Mouse (Mus musculus) megakaryocyte, embryonic 14.5 days (primary cell): Measurements from ENCODE around the gene Plcb2. TPM values are rescaled to one million over a fixed set of nuclear protein-coding genes. Genes with fewer than 3 reads are reported as not detected.

Experiments used
- H3K27me3 ChIP-seq: replicated peaks from 2 replicates; pipeline ENCODE3; 2012; ENCODE audit warnings: inconsistent platforms
- H3K36me3 ChIP-seq: replicated peaks from 2 replicates; pipeline ENCODE3; 2012; ENCODE audit warnings: low read length, inconsistent platforms, mixed read lengths
- H3K4me1 ChIP-seq: 2 replicates; pipeline ENCODE4 v1.6.1; 2012; ENCODE audit warnings: inconsistent platforms
- H3K4me3 ChIP-seq: replicated peaks from 2 replicates; pipeline ENCODE3; 2012; ENCODE audit warnings: moderate library complexity, mild to moderate bottlenecking, inconsistent platforms
- H3K9me3 ChIP-seq: 2 replicates; pipeline ENCODE4 v1.6.1; 2012; ENCODE audit warnings: inconsistent platforms
- FLI1 ChIP-seq: IDR thresholded peaks from 2 replicates; pipeline ENCODE4 v1.6.1; 2012; ENCODE audit warnings: low read length, inconsistent platforms, mixed read lengths
- GATA1 ChIP-seq: IDR thresholded peaks from 3 replicates; pipeline ENCODE4 v1.6.1; 2012; ENCODE audit warnings: mixed read lengths, low read length, inconsistent platforms, borderline replicate concordance
- polyA plus RNA-seq: library from polyadenylated mRNA; stranded (reverse); fragments of >175 nt; gene quantifications from 2 replicates; pipeline ENCODE4 v1.2.3, GENCODE M21; 2012; ENCODE audit warnings: low replicate concordance; ENCODE audit not compliant: insufficient read depth

Gene Plcb2
- polyA plus RNA-seq, 1 experiment = 25.8 TPM

GRCm38 (mm10) chr2:118663804-118664766 is 64.2 kb downstream of the Plcb2 start:
- Histone ChIP-seq H3K4me3 (peak overlapping the region; percentile 92), H3K27me3 (peaks cover 9% of the 10 kb centered on the region), H3K36me3 (peaks cover 29% of the 10 kb centered on the region), H3K9me3 (no peaks in the 10 kb centered on the region), H3K4me1 (peaks cover 74% of the 10 kb centered on the region)
- TF ChIP-seq FLI1 (no peak), GATA1 (no peak)

- peaks cover 9% of the 10 kb centered on the region for H3K27me3 ChIP-seq
- no peaks in the 10 kb centered on the region for H3K9me3 ChIP-seq
- peaks cover 25% of the 10 kb centered on the region for H3K36me3 ChIP-seq
- no peak for TF ChIP-seq FLI1
- TF ChIP-seq GATA1 = no peak
- H3K4me3 ChIP-seq = peak within 1 kb of the TSS; percentile 92
- H3K4me1 ChIP-seq = peaks cover 84% of the 10 kb centered on the region
Observed at GRCm38 (mm10) chr2:118662902-118663803, 65.1 kb downstream of the Plcb2 start, which contains the start of gene Pak6. TSS of gene Pak6 (plus strand) at chr2:118663303.

GRCm38 (mm10) chr2:118661891-118662290 is 66.3 kb downstream of the Plcb2 start:
- H3K36me3 ChIP-seq = peaks cover 17% of the 10 kb centered on the region
- no peak overlapping the region for H3K4me3 ChIP-seq
- TF ChIP-seq GATA1 = no peak
- TF ChIP-seq FLI1 = no peak
- no peaks in the 10 kb centered on the region for H3K9me3 ChIP-seq
- H3K4me1 ChIP-seq = peaks cover 93% of the 10 kb centered on the region
- peaks cover 9% of the 10 kb centered on the region for H3K27me3 ChIP-seq

GRCm38 (mm10) chr2:118659998-118660452 is 68.2 kb downstream of the Plcb2 start:
- H3K9me3 ChIP-seq = no peaks in the 10 kb centered on the region
- peaks cover 93% of the 10 kb centered on the region for H3K4me1 ChIP-seq
- TF ChIP-seq FLI1 (no peak), GATA1 (peak; percentile 45; the same call in 1 of the 3 replicates)

GRCm38 (mm10) chr2:118659493-118659892 is 68.7 kb downstream of the Plcb2 start:
- TF ChIP-seq GATA1 = no peak
- TF ChIP-seq FLI1 = no peak
- Histone ChIP-seq H3K4me3 (peak overlapping the region; percentile 92), H3K9me3 (no peaks in the 10 kb centered on the region), H3K27me3 (peaks cover 6% of the 10 kb centered on the region), H3K4me1 (peaks cover 90% of the 10 kb centered on the region), H3K36me3 (no peaks in the 10 kb centered on the region)

More at GRCm38 (mm10) chr2:118659998-118660452, 68.2 kb downstream of the Plcb2 start:
- Histone ChIP-seq H3K4me3 (peak overlapping the region; percentile 92), H3K36me3 (peaks cover 1% of the 10 kb centered on the region), H3K27me3 (peaks cover 6% of the 10 kb centered on the region)

- Histone ChIP-seq H3K9me3 (no peaks in the 10 kb centered on the region), H3K27me3 (peaks cover 4% of the 10 kb centered on the region), H3K36me3 (no peaks in the 10 kb centered on the region), H3K4me1 (peaks cover 90% of the 10 kb centered on the region), H3K4me3 (peak overlapping the region; percentile 92)
- TF ChIP-seq FLI1 (no peak), GATA1 (no peak)
Observed at GRCm38 (mm10) chr2:118659077-118659476, 69.2 kb downstream of the Plcb2 start.

GRCm38 (mm10) chr2:118658457-118658856 is 69.8 kb downstream of the Plcb2 start:
- H3K9me3 ChIP-seq = no peaks in the 10 kb centered on the region

More at GRCm38 (mm10) chr2:118658457-118658856, 69.8 kb downstream of the Plcb2 start:
- H3K36me3 ChIP-seq = no peaks in the 10 kb centered on the region
- H3K27me3 ChIP-seq = no peaks in the 10 kb centered on the region
- TF ChIP-seq GATA1 (no peak), FLI1 (no peak)
- peaks cover 84% of the 10 kb centered on the region for H3K4me1 ChIP-seq
- H3K4me3 ChIP-seq = peak overlapping the region; percentile 62

Other genes starting within 250 kb of the Plcb2 start
- gene Srp14, start 248.7 kb downstream of the Plcb2 start, polyA plus RNA-seq = 34.6 and 180 TPM in 2 replicates
- gene Bmf, start 178.8 kb downstream of the Plcb2 start, polyA plus RNA-seq = 6.3 and 11.4 TPM in 2 replicates
- 1.9 and 5.4 TPM in 2 replicates for gene Bub1b, start 130.2 kb downstream of the Plcb2 start, polyA plus RNA-seq
- 7.2 and 8.5 TPM in 2 replicates for gene Pak6, start 65.1 kb downstream of the Plcb2 start, polyA plus RNA-seq
- 0.30 and 0.55 TPM in 2 replicates for gene Ankrd63, start 24.5 kb downstream of the Plcb2 start, polyA plus RNA-seq
- gene Inafm2, start 17.3 kb upstream of the Plcb2 start, polyA plus RNA-seq = 374 and 820 TPM in 2 replicates
- 0.57 TPM in 1 of 2 replicates, not detected in the other for gene Ccdc9b, start 34.2 kb upstream of the Plcb2 start, polyA plus RNA-seq
- 17.2 and 54.9 TPM in 2 replicates for gene Phgr1, start 44.3 kb upstream of the Plcb2 start, polyA plus RNA-seq
- 0.06 TPM in 1 of 2 replicates, not detected in the other for gene Disp2, start 51.3 kb upstream of the Plcb2 start, polyA plus RNA-seq
- 48.4 and 154 TPM in 2 replicates for gene Knstrn, start 85.6 kb upstream of the Plcb2 start, polyA plus RNA-seq
- 2.1 and 3.2 TPM in 2 replicates for gene Ivd, start 133.5 kb upstream of the Plcb2 start, polyA plus RNA-seq
- gene Bahd1, start 171.9 kb upstream of the Plcb2 start, polyA plus RNA-seq = 11.5 and 14.8 TPM in 2 replicates
- gene Chst14, start 198.1 kb upstream of the Plcb2 start, polyA plus RNA-seq = 0.81 and 2.1 TPM in 2 replicates